Mouse (Mus musculus) gastrocnemius, adult 2 months (tissue): ENCODE results near the gene Tead1. TPM values are rescaled to one million over a fixed set of nuclear protein-coding genes. Genes with fewer than 3 reads are reported as not detected.
A peak's percentile ranks its signal among the peaks of the same experiment; 100 is the strongest.

ENCODE experiments used
- DNase-seq: peaks from one replicate; pipeline ENCODE4 v3.0.0; 2022
- H3K27ac ChIP-seq: fragments of 200-600 bp; 2 replicates; pipeline ENCODE4 v1.8.1; 2022; ENCODE audit warnings: mild to moderate bottlenecking
- H3K4me3 ChIP-seq: fragments of 200-600 bp; 2 replicates; pipeline ENCODE4 v1.8.1; 2022; ENCODE audit warnings: mild to moderate bottlenecking, moderate library complexity
- CTCF ChIP-seq: fragments of 200-600 bp; IDR thresholded peaks from 2 replicates; pipeline ENCODE4 v1.8.1; 2022; ENCODE audit warnings: antibody characterized with exemption, mild to moderate bottlenecking, moderate library complexity
- intact Hi-C: fragments of 180-260 bp; cut with DNase I; formaldehyde crosslinking; loops from one replicate; pipeline ENCODE4 v1.15.1; 2025
- microRNA-seq: library from miRNA; unstranded; fragments of <30 nt; microRNA quantifications from one replicate; pipeline ENCODE4 v1.2.0, GENCODE M21; 2021
- total RNA-seq, 2 experiments: library from RNA; stranded (reverse); gene quantifications; 2 replicates each; pipeline ENCODE4 v1.2.3; 2021

Tead1 gene
- total RNA-seq, 2 experiments from 2014 or later = 189 to 260 TPM

DNA sequence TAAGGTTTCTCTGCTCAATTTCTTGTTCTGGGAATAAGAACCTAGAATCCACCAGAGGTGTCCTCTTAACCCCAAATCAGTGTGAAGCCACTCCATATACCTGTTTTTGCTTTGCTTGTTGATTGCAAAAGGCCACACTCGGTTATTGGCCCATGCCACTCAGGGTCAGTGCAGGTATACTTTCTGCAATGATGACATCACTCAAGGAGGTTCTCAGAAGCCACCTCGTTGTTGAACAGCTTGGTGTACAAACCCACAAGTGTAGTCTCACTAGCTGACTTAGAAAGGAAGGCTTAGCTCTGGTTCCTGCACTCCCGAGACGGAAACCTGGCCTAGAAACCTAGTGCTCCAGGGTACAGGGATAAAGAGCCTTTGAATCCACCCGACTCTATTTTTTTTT lies 263.4 kb downstream of the Tead1 start:
- no peak for DNase-seq

GRCm38 (mm10) chr7:112943056-112943455 lies 263.9 kb downstream of the Tead1 start:
- TF ChIP-seq CTCF = no peak
- no peak overlapping the region for H3K4me3 ChIP-seq
- intact Hi-C loops = no loop called here
- DNase-seq = no peak
- H3K27ac ChIP-seq = no peak overlapping the region

More for the DNA sequence above, 263.4 kb downstream of the Tead1 start:
- intact Hi-C loops = no loop called here
- Histone ChIP-seq H3K27ac (no peak overlapping the region), H3K4me3 (no peak overlapping the region)
- no peak for TF ChIP-seq CTCF

- Histone ChIP-seq H3K4me3 (no peak overlapping the region), H3K27ac (no peak overlapping the region)
- no peak for TF ChIP-seq CTCF
- DNase-seq = no peak
- intact Hi-C loops = no loop called here
Measured at GRCm38 (mm10) chr7:112946706-112947105, 267.6 kb downstream of the Tead1 start.

GRCm38 (mm10) chr7:112953777-112954291 lies 274.7 kb downstream of the Tead1 start, which contains the start of gene Rassf10:
Gene Rassf10, plus strand, starts transcription at chr7:112953962.
- intact Hi-C loops = no loop called here
- H3K4me3 ChIP-seq = peak within 1 kb of the TSS; percentile 74
- no peak for TF ChIP-seq CTCF
- peak within 1 kb of the TSS; percentile 79 for H3K27ac ChIP-seq
- peak; percentile 88 for DNase-seq

DNA sequence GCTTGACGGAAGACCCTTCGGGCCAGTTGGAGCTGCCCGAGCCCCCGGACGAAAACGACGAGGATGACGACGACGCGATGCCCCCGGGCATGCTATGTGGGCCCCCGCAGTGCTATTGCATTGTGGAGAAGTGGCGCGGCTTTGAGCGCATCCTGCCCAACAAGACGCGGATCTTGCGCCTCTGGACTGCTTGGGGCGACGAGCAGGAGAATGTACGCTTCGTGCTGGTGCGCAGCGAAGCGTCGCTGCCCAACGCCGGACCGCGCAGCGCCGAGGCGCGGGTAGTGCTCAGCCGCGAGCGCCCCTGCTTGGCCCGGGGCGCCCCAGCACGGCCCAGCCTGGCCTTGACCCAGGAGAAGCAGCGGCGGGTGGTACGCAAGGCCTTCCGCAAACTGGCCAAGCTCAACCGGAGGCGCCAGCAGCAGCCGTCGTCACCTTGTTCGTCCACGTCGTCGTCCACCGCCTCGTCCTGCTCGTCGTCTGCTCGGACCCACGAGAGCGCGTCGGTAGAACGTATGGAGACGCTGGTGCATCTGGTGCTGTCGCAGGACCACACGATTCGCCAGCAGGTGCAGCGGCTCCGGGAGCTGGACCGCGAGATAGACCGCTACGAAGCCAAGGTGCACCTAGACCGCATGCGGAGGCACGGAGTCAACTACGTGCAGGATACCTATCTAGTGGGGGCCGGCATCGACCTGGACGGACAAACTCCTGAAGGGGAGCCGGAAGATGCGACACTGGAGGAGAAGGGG lies 275.4 kb downstream of the Tead1 start:
- Histone ChIP-seq H3K27ac (peak overlapping the region; percentile 79), H3K4me3 (peak overlapping the region; percentile 74)
- TF ChIP-seq CTCF = no peak
- DNase-seq = peak; percentile 35
- intact Hi-C loops = no loop called here

DNA sequence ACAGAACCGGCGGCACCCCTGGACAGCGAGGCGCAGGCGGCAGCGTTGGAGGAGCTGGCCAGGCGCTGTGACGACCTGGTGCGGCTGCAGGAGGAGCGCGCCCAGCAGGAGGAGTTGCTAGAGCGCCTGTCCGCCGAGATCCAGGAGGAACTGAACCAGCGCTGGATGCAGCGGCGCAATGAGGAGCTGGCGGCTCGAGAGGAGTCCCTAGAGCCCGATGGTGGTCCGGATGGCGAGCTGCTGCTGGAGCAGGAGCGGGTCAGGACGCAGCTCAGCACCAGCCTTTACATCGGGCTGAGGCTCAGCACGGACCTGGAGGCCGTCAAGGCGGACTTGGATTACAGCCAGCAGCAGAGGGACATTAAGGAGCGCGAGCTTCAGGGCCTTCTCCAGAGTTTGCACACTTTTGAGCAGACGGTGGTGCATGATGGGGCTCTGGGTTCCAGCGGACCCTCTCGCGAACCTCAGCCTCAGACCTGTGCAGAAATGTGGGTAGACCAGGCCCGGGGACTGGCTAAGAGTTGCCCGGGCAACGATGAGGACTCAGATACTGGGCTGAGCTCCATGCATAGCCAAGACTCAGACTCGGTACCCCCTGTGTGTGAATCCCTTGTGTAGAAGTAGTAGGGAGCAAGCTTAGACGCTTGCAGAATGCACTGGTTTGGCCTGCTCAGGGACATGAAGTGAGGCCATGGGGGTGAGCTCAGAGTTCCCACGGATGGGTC lies 276.1 kb downstream of the Tead1 start:
- DNase-seq = peak; percentile 49
- Histone ChIP-seq H3K4me3 (peak overlapping the region; percentile 74), H3K27ac (peak overlapping the region; percentile 79)
- TF ChIP-seq CTCF = peak; percentile 41
- intact Hi-C loops = no loop called here

DNA sequence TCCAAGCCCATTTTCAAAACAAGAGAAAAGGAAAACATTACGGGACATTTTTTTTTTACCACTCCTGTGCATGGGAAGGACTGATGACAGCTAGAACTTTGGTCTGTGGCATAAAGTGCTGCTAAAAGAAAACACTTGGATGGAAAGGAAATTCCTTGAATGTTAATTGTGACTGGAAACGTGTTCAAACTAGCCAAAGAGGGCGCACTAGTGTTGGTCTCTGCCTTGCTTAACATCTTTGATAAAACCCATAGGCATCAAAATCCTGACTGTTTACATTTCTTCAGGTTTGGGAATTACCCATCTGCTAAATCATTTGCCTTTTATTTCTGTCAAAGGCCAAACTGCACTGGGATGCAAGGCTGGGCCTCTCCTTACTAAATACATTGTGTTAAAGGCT lies 276.8 kb downstream of the Tead1 start:
- Histone ChIP-seq H3K27ac (peak overlapping the region; percentile 24; the same call in 1 of the 2 replicates), H3K4me3 (peak overlapping the region; percentile 74)
- 0 out of 2 replicates have a peak, but pooled peaks have one; percentile 4 for TF ChIP-seq CTCF
- no peak for DNase-seq
- intact Hi-C loops = no loop called here

Small RNAs within 50 kb of the gene (microRNA-seq; reads per million reads assigned to microRNA genes)
- not detected for gene Gm44462
